Mouse (Mus musculus) forebrain, postnatal 0 days (tissue): Measurements from ENCODE around the gene Commd7. TPM values are rescaled to one million over a fixed set of nuclear protein-coding genes. Genes with fewer than 3 reads are reported as not detected.

Source experiments
- ATAC-seq: fragments of 200-750 bp; cut with Nextera tagmentation; 2 replicates; pipeline ENCODE4 v1.8.0; 2017; ENCODE audit warnings: mild to moderate bottlenecking, moderate library complexity
- DNase-seq: peaks from one replicate; pipeline ENCODE4 v3.0.0-alpha.2; 2015
- H3K27ac ChIP-seq: fragments of 300-500 bp; sonication (generic); 2 replicates; pipeline ENCODE4 v1.5.1; 2014; ENCODE audit warnings: low read depth, mild to moderate bottlenecking, antibody characterized with exemption, low read length, moderate library complexity, mixed read lengths
- H3K27me3 ChIP-seq: fragments of 300-500 bp; sonication (generic); 2 replicates; pipeline ENCODE4 v1.6.1; 2014; ENCODE audit warnings: mild to moderate bottlenecking, low read length, mixed read lengths; ENCODE audit not compliant: insufficient read depth
- H3K36me3 ChIP-seq: fragments of 300-500 bp; sonication (generic); 2 replicates; pipeline ENCODE4 v1.6.1; 2014; ENCODE audit warnings: mild to moderate bottlenecking, moderate library complexity; ENCODE audit not compliant: insufficient read depth
- H3K4me1 ChIP-seq: fragments of 300-500 bp; sonication (generic); 2 replicates; pipeline ENCODE4 v1.6.1; 2014; ENCODE audit warnings: antibody characterized with exemption; ENCODE audit not compliant: insufficient read depth
- H3K4me2 ChIP-seq: fragments of 300-500 bp; sonication (generic); 2 replicates; pipeline ENCODE4 v1.6.1; 2014; ENCODE audit warnings: low read depth, mild to moderate bottlenecking, moderate library complexity
- H3K4me3 ChIP-seq: fragments of 300-500 bp; sonication (generic); 2 replicates; pipeline ENCODE4 v1.5.1; 2014; ENCODE audit warnings: low read depth, low read length, mixed read lengths
- H3K9ac ChIP-seq: fragments of 300-500 bp; sonication (generic); 2 replicates; pipeline ENCODE4 v1.6.1; 2014; ENCODE audit warnings: mild to moderate bottlenecking
- H3K9me3 ChIP-seq: fragments of 300-500 bp; sonication (generic); 2 replicates; pipeline ENCODE4 v1.6.1; 2016; ENCODE audit warnings: low read length
- CTCF ChIP-seq: sonication (generic); IDR thresholded peaks from 2 replicates; pipeline ENCODE4 v1.5.1; 2016; ENCODE audit warnings: antibody characterized with exemption, control low read depth, low read depth
- WGBS: fragments of 180-500 bp; shearing (Covaris S2); extraction: QIAGEN DNeasy Blood & Tissue Kit; methylation state at CpG from one replicate; pipeline ENCODE4 v1.1.7; 2014; 5-methylcytosine and 5-hydroxymethylcytosine counted together
- polyA plus RNA-seq: library from polyadenylated mRNA; unstranded; fragments of >200 nt; fragmentation: Nextera tagmentation; extraction: Ambion mirVana; gene quantifications from 2 replicates; pipeline ENCODE4 v1.2.1, GENCODE M21; 2015
- total RNA-seq: library from RNA; depleted of rRNA; stranded (reverse); fragments of >200 nt; gene quantifications from 2 replicates; pipeline ENCODE4 v1.2.3, GENCODE M21; 2014; rRNA removed

Commd7 gene
- total and polyA plus RNA-seq, 2 experiments from 2014 or later: 46.4 to 116 TPM

DNA sequence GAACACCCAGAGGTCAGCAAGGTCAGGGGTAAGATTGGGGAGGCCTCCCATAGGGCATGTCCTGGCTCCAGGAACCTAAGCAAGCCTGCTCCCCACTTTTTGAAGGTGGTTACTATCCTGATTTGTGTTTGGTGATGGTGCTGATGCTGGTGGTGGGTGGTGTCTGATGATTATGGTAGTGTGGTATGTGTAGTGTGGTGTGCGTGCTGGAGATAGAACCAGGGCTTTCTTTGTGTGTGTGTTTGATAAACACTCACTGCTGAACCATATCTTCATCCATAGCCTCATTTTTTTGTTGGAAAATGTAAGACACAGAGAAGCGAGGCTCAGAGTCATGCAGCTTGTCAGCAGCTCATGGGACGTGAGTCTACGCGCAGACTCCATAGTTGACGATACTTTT is 64.0 kb downstream of the Commd7 start:
- H3K9ac ChIP-seq: no peak overlapping the region
- H3K36me3 ChIP-seq: no peaks in the 10 kb centered on the region
- DNase-seq (no peak), ATAC-seq (no peak)
- H3K4me3 ChIP-seq: no peak overlapping the region
- H3K4me2 ChIP-seq: no peak overlapping the region
- H3K27ac ChIP-seq: no peak overlapping the region
- H3K9me3 ChIP-seq: no peaks in the 10 kb centered on the region
- no peaks in the 10 kb centered on the region for H3K27me3 ChIP-seq
- WGBS: 94% methylated on average over 6 of the region's 6 CpGs
- H3K4me1 ChIP-seq: no peaks in the 10 kb centered on the region
- TF ChIP-seq CTCF: no peak

GRCm38 (mm10) chr2:153568013-153568412 is 64.6 kb downstream of the Commd7 start:
- 84% methylated on average over 4 of the region's 4 CpGs for WGBS
- no peaks in the 10 kb centered on the region for H3K4me1 ChIP-seq

More at GRCm38 (mm10) chr2:153568013-153568412, 64.6 kb downstream of the Commd7 start:
- DNase-seq (no peak), ATAC-seq (no peak)
- Histone ChIP-seq H3K27me3 (no peaks in the 10 kb centered on the region), H3K36me3 (no peaks in the 10 kb centered on the region), H3K9ac (no peak overlapping the region), H3K9me3 (no peaks in the 10 kb centered on the region), H3K4me3 (no peak overlapping the region), H3K27ac (no peak overlapping the region), H3K4me2 (no peak overlapping the region)
- TF ChIP-seq CTCF: no peak

Other genes with a start within 250 kb of the Commd7 start
- gene 4930404H24Rik, start 140.0 kb downstream of the Commd7 start, total RNA-seq: not detected in 2 replicates
- gene 4930404H24Rik, start 140.0 kb downstream of the Commd7 start, polyA plus RNA-seq: not detected in 2 replicates
- gene Nol4l, start 102.8 kb downstream of the Commd7 start, total RNA-seq: 57.4 and 58.5 TPM in 2 replicates
- gene Nol4l, start 102.8 kb downstream of the Commd7 start, polyA plus RNA-seq: 20.5 and 28.0 TPM in 2 replicates
- 1.9 and 3.9 TPM in 2 replicates for gene Dnmt3b, start 16.7 kb upstream of the Commd7 start, total RNA-seq
- 1.3 and 1.9 TPM in 2 replicates for gene Dnmt3b, start 16.7 kb upstream of the Commd7 start, polyA plus RNA-seq
- not detected in 2 replicates for gene Dnmt3c, start 63.9 kb upstream of the Commd7 start, total RNA-seq
- gene Dnmt3c, start 63.9 kb upstream of the Commd7 start, polyA plus RNA-seq: not detected in 2 replicates
- 97.6 and 117 TPM in 2 replicates for gene Mapre1, start 108.5 kb upstream of the Commd7 start, total RNA-seq
- gene Mapre1, start 108.5 kb upstream of the Commd7 start, polyA plus RNA-seq: 354 and 411 TPM in 2 replicates
- 0.05 and 0.23 TPM in 2 replicates for gene Efcab8, start 147.2 kb upstream of the Commd7 start, total RNA-seq
- gene Efcab8, start 147.2 kb upstream of the Commd7 start, polyA plus RNA-seq: not detected in 2 replicates
- gene Sun5, start 238.3 kb upstream of the Commd7 start, total RNA-seq: not detected in 2 replicates
- not detected in 2 replicates for gene Sun5, start 238.3 kb upstream of the Commd7 start, polyA plus RNA-seq
- gene Bpifb2, start 242.3 kb upstream of the Commd7 start, total RNA-seq: not detected in 2 replicates
- not detected in 2 replicates for gene Bpifb2, start 242.3 kb upstream of the Commd7 start, polyA plus RNA-seq